Mouse (Mus musculus): ENCODE measurements around the gene Fcgr1.

GRCm38 (mm10) chr3:96235836-96236235, 57.9 kb downstream of the Fcgr1 start:
- TF ChIP-seq CTCF (IDR thresholded peaks at IDR 0.05; ENCODE audit: control insufficient read depth, insufficient read depth, low read length): no peak
- no peak for TF ChIP-seq POLR2A (IDR thresholded peaks at IDR 0.05; ENCODE audit: borderline replicate concordance, control insufficient read depth, low read depth, low read length)

Data from bone marrow, adult 2 months (tissue).